Mouse (Mus musculus) liver, embryonic 16.5 days (tissue): Measurements from ENCODE around the gene Padi2. TPM values are rescaled to one million over a fixed set of nuclear protein-coding genes. Genes with fewer than 3 reads are reported as not detected.
A peak's percentile ranks its signal among the peaks of the same experiment; 100 is the strongest.

ENCODE experiments used
- ATAC-seq: fragments of 200-750 bp; cut with Nextera tagmentation; 2 replicates; pipeline ENCODE4 v1.8.0; 2017; ENCODE audit warnings: low read depth, mild to moderate bottlenecking, moderate number of reproducible peaks, moderate library complexity
- H3K27ac ChIP-seq: fragments of 300-500 bp; sonication (generic); 2 replicates; pipeline ENCODE4 v1.5.1; 2014; ENCODE audit warnings: mild to moderate bottlenecking, low read length
- H3K27me3 ChIP-seq: fragments of 300-500 bp; sonication (generic); 2 replicates; pipeline ENCODE4 v1.6.1; 2014; ENCODE audit warnings: low read depth, low read length, mixed read lengths; ENCODE audit not compliant: control insufficient read depth, insufficient read depth
- H3K36me3 ChIP-seq: fragments of 300-500 bp; sonication (generic); 2 replicates; pipeline ENCODE4 v1.6.1; 2014; ENCODE audit warnings: mild to moderate bottlenecking; ENCODE audit not compliant: control insufficient read depth, insufficient read depth
- H3K4me1 ChIP-seq: fragments of 300-500 bp; sonication (generic); 2 replicates; pipeline ENCODE4 v1.6.1; 2014; ENCODE audit warnings: low read depth, low read length, mixed read lengths; ENCODE audit not compliant: control insufficient read depth
- H3K4me2 ChIP-seq: fragments of 300-500 bp; sonication (generic); 2 replicates; pipeline ENCODE4 v1.6.1; 2014; ENCODE audit warnings: low read depth, low read length, mixed read lengths
- H3K4me3 ChIP-seq: fragments of 300-500 bp; sonication (generic); 2 replicates; pipeline ENCODE4 v1.5.1; 2014; ENCODE audit warnings: low read depth, mild to moderate bottlenecking, low read length
- H3K9ac ChIP-seq: fragments of 300-500 bp; sonication (generic); 2 replicates; pipeline ENCODE4 v1.6.1; 2014; ENCODE audit warnings: low read depth, low read length
- H3K9me3 ChIP-seq: fragments of 300-500 bp; sonication (generic); replicated peaks from 2 replicates; pipeline ENCODE4 v1.6.1; 2016; ENCODE audit warnings: low read length; ENCODE audit not compliant: control insufficient read depth
- WGBS: fragments of 180-500 bp; shearing (Covaris S2); extraction: QIAGEN DNeasy Blood & Tissue Kit; methylation state at CpG from one replicate; pipeline ENCODE4 v1.1.7; 2014; ENCODE audit not compliant: insufficient replicate concordance; 5-methylcytosine and 5-hydroxymethylcytosine counted together
- polyA plus RNA-seq: library from polyadenylated mRNA; unstranded; fragments of >200 nt; fragmentation: Nextera tagmentation; extraction: Ambion mirVana; gene quantifications from 2 replicates; pipeline ENCODE4 v1.2.1, GENCODE M21; 2015

Gene Padi2
- polyA plus RNA-seq, 1 experiment from 2014 or later: 1.7 TPM

DNA sequence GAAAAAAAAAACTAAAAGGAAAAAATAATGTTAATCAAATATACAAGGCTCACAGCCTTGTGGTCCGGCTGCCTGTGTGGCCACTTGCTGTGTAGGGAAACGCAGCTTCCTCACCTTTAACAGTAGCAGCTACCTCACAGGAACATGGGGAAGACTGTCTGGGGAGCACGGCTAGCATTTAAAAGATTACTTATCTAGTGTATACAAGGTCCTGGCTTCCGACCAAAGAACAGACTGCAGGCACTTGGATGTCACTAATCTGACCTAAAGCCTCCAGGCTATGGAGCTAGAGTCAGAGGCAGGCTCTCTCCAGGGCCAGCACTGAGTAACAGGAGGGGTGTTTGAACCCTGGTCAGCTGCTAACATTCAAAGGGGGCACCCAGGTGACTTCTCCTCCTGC, 39.9 kb downstream of the Padi2 start:
- H3K36me3 ChIP-seq: no peaks in the 10 kb centered on the region
- WGBS: 19% methylated on average over 4 of the region's 4 CpGs

GRCm38 (mm10) chr4:140946580-140947205, 40.5 kb downstream of the Padi2 start:
- no peak overlapping the region for H3K9ac ChIP-seq
- no peaks in the 10 kb centered on the region for H3K36me3 ChIP-seq
- H3K27ac ChIP-seq: no peak overlapping the region
- no peaks in the 10 kb centered on the region for H3K27me3 ChIP-seq
- WGBS: 64% methylated on average over 14 of the region's 14 CpGs
- ATAC-seq: no peak
- H3K9me3 ChIP-seq: no peaks in the 10 kb centered on the region
- no peaks in the 10 kb centered on the region; the same call in 1 of the 2 replicates for H3K4me1 ChIP-seq
- no peak overlapping the region for H3K4me2 ChIP-seq
- H3K4me3 ChIP-seq: no peak overlapping the region

More for the DNA sequence above, 39.9 kb downstream of the Padi2 start:
- ATAC-seq: no peak
- no peak overlapping the region for H3K9ac ChIP-seq
- H3K4me2 ChIP-seq: no peak overlapping the region
- H3K9me3 ChIP-seq: no peaks in the 10 kb centered on the region
- no peak overlapping the region for H3K27ac ChIP-seq
- H3K4me1 ChIP-seq: no peaks in the 10 kb centered on the region; the same call in 1 of the 2 replicates
- no peak overlapping the region for H3K4me3 ChIP-seq
- no peaks in the 10 kb centered on the region for H3K27me3 ChIP-seq

DNA sequence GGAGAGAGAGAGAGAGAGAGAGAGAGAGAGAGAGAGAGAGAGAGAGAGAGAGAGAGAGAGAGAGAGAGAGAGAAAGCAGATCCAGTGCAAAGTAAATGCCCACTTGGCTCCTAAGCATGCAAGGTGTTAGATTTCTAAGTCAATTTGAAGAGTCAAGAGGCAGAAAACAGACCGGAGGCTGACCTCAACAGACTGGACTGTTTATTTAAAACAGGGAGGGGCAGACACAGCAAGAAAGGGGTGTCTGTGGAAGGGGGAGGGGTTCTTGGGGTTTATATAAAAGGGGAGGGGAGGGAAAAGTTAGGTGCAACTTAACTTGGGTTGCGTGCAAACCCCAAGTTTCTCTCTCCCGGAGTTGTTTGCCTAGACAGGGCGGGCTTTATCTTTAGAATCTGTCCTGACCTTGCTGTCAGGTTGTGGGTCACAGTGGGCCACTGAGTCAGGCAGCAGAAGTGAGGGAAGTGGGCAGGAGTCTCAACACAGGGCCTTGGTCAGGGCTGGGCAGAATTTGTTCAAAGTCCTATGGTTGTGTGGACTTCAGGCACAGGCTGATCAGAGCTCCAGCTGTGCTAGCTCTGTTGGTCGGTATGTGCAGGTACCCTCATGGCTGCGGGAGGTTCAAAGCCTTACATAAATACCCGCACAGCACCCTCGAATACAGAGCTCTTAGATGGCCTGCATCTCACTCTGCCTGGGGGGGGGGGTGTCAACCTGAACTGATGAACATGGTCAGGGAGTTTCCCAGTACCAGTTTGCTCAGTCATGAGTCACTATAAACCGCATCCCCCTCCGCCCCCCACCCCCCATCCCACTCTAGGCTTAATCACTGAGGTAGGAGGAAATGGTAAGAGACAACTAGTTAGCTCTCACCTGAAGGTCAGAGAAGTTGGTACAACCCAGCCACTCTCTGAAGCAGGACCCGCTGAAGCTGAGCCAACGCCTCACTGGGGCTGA, 41.6 kb downstream of the Padi2 start:
- Histone ChIP-seq H3K4me2 (no peak overlapping the region), H3K27me3 (no peaks in the 10 kb centered on the region), H3K36me3 (no peaks in the 10 kb centered on the region), H3K4me1 (no peaks in the 10 kb centered on the region; the same call in 1 of the 2 replicates), H3K9me3 (no peaks in the 10 kb centered on the region), H3K27ac (no peak overlapping the region), H3K9ac (no peak overlapping the region), H3K4me3 (no peak overlapping the region)
- no peak for ATAC-seq
- WGBS: 72% methylated on average over 12 of the region's 12 CpGs

GRCm38 (mm10) chr4:140948481-140948880, 42.3 kb downstream of the Padi2 start:
- Histone ChIP-seq H3K36me3 (no peaks in the 10 kb centered on the region), H3K4me2 (no peak overlapping the region), H3K4me1 (no peaks in the 10 kb centered on the region; the same call in 1 of the 2 replicates), H3K4me3 (no peak overlapping the region), H3K27ac (no peak overlapping the region), H3K9ac (no peak overlapping the region), H3K9me3 (no peaks in the 10 kb centered on the region), H3K27me3 (no peaks in the 10 kb centered on the region)
- WGBS: 71% methylated on average over 6 of the region's 6 CpGs
- ATAC-seq: no peak

GRCm38 (mm10) chr4:140949052-140949451, 42.9 kb downstream of the Padi2 start:
- no peak for ATAC-seq
- no peaks in the 10 kb centered on the region for H3K27me3 ChIP-seq
- H3K4me1 ChIP-seq: no peaks in the 10 kb centered on the region; the same call in 1 of the 2 replicates
- H3K4me2 ChIP-seq: no peak overlapping the region
- no peaks in the 10 kb centered on the region for H3K9me3 ChIP-seq
- H3K36me3 ChIP-seq: no peaks in the 10 kb centered on the region
- H3K27ac ChIP-seq: no peak overlapping the region
- H3K9ac ChIP-seq: no peak overlapping the region
- WGBS: 60% methylated on average over 8 of the region's 8 CpGs
- no peak overlapping the region for H3K4me3 ChIP-seq

- Histone ChIP-seq H3K27me3 (no peaks in the 10 kb centered on the region), H3K4me1 (no peaks in the 10 kb centered on the region; the same call in 1 of the 2 replicates), H3K4me3 (no peak overlapping the region), H3K4me2 (no peak overlapping the region), H3K9ac (no peak overlapping the region), H3K36me3 (no peaks in the 10 kb centered on the region), H3K9me3 (no peaks in the 10 kb centered on the region), H3K27ac (no peak overlapping the region)
- ATAC-seq: no peak
- 60% methylated on average over 16 of the region's 16 CpGs for WGBS
Measured at GRCm38 (mm10) chr4:140949616-140950015, 43.5 kb downstream of the Padi2 start.

DNA sequence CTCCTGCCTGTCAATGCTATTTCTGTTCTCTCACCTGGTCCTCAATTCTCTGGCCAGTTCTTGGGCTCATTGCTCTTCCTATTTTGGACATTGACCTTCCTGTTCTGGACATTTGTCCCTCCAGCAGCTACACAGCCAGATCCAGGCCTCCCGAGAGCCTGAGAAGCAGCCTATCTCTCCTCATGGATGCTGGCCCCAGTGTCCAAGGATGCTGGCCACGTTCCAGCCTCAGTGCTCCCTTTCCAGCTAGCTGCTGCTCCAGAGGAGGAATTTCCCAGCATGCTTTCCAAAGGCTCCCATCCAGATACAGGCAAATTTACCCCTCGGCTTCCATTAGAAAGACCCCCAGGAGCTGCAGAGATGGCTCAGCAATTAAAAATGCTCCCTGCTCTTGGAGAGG, 44.4 kb downstream of the Padi2 start:
- Histone ChIP-seq H3K9ac (no peak overlapping the region), H3K4me2 (no peak overlapping the region), H3K36me3 (no peaks in the 10 kb centered on the region), H3K27me3 (no peaks in the 10 kb centered on the region), H3K9me3 (no peaks in the 10 kb centered on the region), H3K4me3 (no peak overlapping the region), H3K27ac (no peak overlapping the region), H3K4me1 (no peaks in the 10 kb centered on the region; the same call in 1 of the 2 replicates)
- no peak for ATAC-seq
- 59% methylated on average over 3 of the region's 3 CpGs for WGBS

GRCm38 (mm10) chr4:140951861-140952641, 45.9 kb downstream of the Padi2 start:
- peak overlapping the region; percentile 33; the same call in 1 of the 2 replicates for H3K27ac ChIP-seq
- no peak for ATAC-seq

More at GRCm38 (mm10) chr4:140951861-140952641, 45.9 kb downstream of the Padi2 start:
- H3K36me3 ChIP-seq: no peaks in the 10 kb centered on the region
- no peak overlapping the region for H3K4me2 ChIP-seq
- WGBS: 55% methylated on average over 18 of the region's 18 CpGs
- peaks cover 5% of the 10 kb centered on the region for H3K27me3 ChIP-seq
- no peaks in the 10 kb centered on the region; the same call in 1 of the 2 replicates for H3K4me1 ChIP-seq
- H3K4me3 ChIP-seq: no peak overlapping the region
- no peak overlapping the region for H3K9ac ChIP-seq
- H3K9me3 ChIP-seq: no peaks in the 10 kb centered on the region
